Mouse (Mus musculus) ES-E14 (cell line): Measurements from ENCODE around the gene Map10. TPM values are rescaled to one million over a fixed set of nuclear protein-coding genes. Genes with fewer than 3 reads are reported as not detected.

Source experiments
- DNase-seq: peaks from one replicate; pipeline ENCODE4 v3.0.0-alpha.2; 2013; ENCODE audit warnings: low read depth, low spot score
- H3K27ac ChIP-seq: 2 replicates; pipeline ENCODE4 v1.5.1; 2012; ENCODE audit warnings: low read depth, mild to moderate bottlenecking, low read length, moderate library complexity, mixed read lengths; ENCODE audit not compliant: poor library complexity, insufficient read depth, severe bottlenecking
- H3K36me3 ChIP-seq: 2 replicates; pipeline ENCODE4 v1.6.1; 2012; ENCODE audit warnings: mild to moderate bottlenecking, low read length, moderate library complexity, mixed read lengths; ENCODE audit not compliant: control insufficient read depth, poor library complexity, insufficient read depth, severe bottlenecking
- H3K4me1 ChIP-seq, 2 experiments: fragments of 150-350 bp in 1 of 2; sonication (generic) in 1 of 2; 2 replicates each; pipeline ENCODE4 v1.6.1; 2012; ENCODE audit warnings: low read length in 2 of 2, mild to moderate bottlenecking in 1 of 2, mixed read lengths in 1 of 2; ENCODE audit not compliant: control insufficient read depth in 2 of 2, insufficient read depth in 2 of 2, poor library complexity in 1 of 2
- H3K4me3 ChIP-seq, 2 experiments: fragments of 150-350 bp in 1 of 2; sonication (generic) in 1 of 2; 2 replicates each; pipeline ENCODE4 v1.5.1; 2012; ENCODE audit warnings: low read length in 2 of 2, low read depth in 1 of 2, mild to moderate bottlenecking in 1 of 2, mixed read lengths in 1 of 2; ENCODE audit not compliant: insufficient read depth in 1 of 2, poor library complexity in 1 of 2, severe bottlenecking in 1 of 2
- H3K9ac ChIP-seq: 2 replicates; pipeline ENCODE4 v1.6.1; 2012; ENCODE audit warnings: low read depth, mild to moderate bottlenecking, low read length, mixed read lengths; ENCODE audit not compliant: poor library complexity, insufficient read depth, severe bottlenecking
- H3K9me3 ChIP-seq: fragments of 150-350 bp; sonication (generic); 2 replicates; pipeline ENCODE4 v1.6.1; 2012; ENCODE audit warnings: low read depth, mild to moderate bottlenecking, low read length; ENCODE audit not compliant: control insufficient read depth, insufficient read depth
- CHD2 ChIP-seq: IDR thresholded peaks from 2 replicates; pipeline ENCODE4 v1.6.1; 2014; ENCODE audit warnings: mild to moderate bottlenecking, low read depth, low read length, inconsistent platforms
- HCFC1 ChIP-seq: IDR thresholded peaks from 2 replicates; pipeline ENCODE4 v1.6.1; 2012; ENCODE audit warnings: low read length, inconsistent platforms, borderline replicate concordance; ENCODE audit not compliant: insufficient read depth
- MAFK ChIP-seq: IDR thresholded peaks from 2 replicates; pipeline ENCODE4 v1.6.1; 2014; ENCODE audit warnings: mild to moderate bottlenecking, low read depth, low read length, inconsistent platforms; ENCODE audit not compliant: insufficient read depth
- ZC3H11A ChIP-seq: IDR thresholded peaks from 2 replicates; pipeline ENCODE4 v1.6.1; 2012; ENCODE audit warnings: low read depth, mild to moderate bottlenecking, inconsistent platforms, low read length, borderline replicate concordance
- ZNF384 ChIP-seq: IDR thresholded peaks from 2 replicates; pipeline ENCODE4 v1.6.1; 2012; ENCODE audit warnings: low read depth, low read length, inconsistent platforms
- in situ Hi-C, 2 experiments: fragments of 600-800 bp; cut with MboI; formaldehyde crosslinking; loops; one replicate each; pipeline ENCODE4 v1.15.1; 2025; ENCODE audit warnings: low sequenced_read_pairs in 2 of 2, inconsistent platforms in 1 of 2; ENCODE audit not compliant: unreplicated experiment in 2 of 2
- total RNA-seq: library from RNA; depleted of rRNA; stranded (reverse); fragments of 300-350 nt; gene quantifications from 2 replicates; pipeline ENCODE4 v1.2.3, GENCODE M21; 2012

Gene Map10
- total RNA-seq, 1 experiment, result 6.4 TPM

GRCm38 (mm10) chr8:125699391-125700025 lies 29.9 kb downstream of the Map10 start:
- Histone ChIP-seq H3K4me1 (peaks cover 3 to 18% of the 10 kb centered on the region in 2 experiments), H3K27ac (peak overlapping the region; percentile 93), H3K9ac (no peak overlapping the region), H3K4me3 (no peak overlapping the region), H3K9me3 (peaks cover 14% of the 10 kb centered on the region), H3K36me3 (peaks cover 3% of the 10 kb centered on the region; the same call in 1 of the 2 replicates)
- in situ Hi-C loops, result no loop called here
- peak; percentile 60 for DNase-seq
- no peak for TF ChIP-seq ZC3H11A
- no peak for TF ChIP-seq ZNF384
- TF ChIP-seq CHD2, result no peak
- TF ChIP-seq HCFC1, result no peak
- TF ChIP-seq MAFK, result no peak

DNA sequence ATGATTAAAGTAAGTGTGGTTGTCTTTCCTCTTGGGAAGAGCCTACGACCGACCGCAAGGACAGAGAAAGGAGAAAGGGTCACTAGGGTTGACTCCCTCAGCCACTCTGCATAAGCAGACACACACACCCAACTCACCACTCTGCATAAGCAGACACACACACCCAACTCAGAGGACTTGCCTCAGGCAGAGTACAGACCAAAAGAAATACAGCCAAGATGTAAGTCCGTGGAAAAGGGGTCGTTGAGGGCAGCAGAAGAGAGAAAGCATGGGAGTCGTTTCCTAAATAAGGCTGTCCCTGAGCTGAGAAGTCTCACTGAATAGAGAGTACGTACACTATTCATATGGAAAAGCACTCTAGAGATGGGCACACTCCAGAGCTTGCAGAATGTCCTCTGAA lies 30.8 kb downstream of the Map10 start:
- peaks cover 3% of the 10 kb centered on the region; the same call in 1 of the 2 replicates for H3K36me3 ChIP-seq
- H3K9me3 ChIP-seq, result peaks cover 14% of the 10 kb centered on the region
- in situ Hi-C loops, result no loop called here
- peaks cover 3 to 19% of the 10 kb centered on the region in 2 experiments for H3K4me1 ChIP-seq
- TF ChIP-seq MAFK, result no peak
- TF ChIP-seq ZC3H11A, result no peak
- no peak for TF ChIP-seq ZNF384
- TF ChIP-seq HCFC1, result no peak
- no peak for TF ChIP-seq CHD2
- peak; percentile 55 for DNase-seq
- H3K27ac ChIP-seq, result peak overlapping the region; percentile 93
- H3K4me3 ChIP-seq, result 0 out of 4 replicates have a peak overlapping the region, but pooled peaks of 1 of the 2 experiments have one; percentile 10
- no peak overlapping the region for H3K9ac ChIP-seq

DNA sequence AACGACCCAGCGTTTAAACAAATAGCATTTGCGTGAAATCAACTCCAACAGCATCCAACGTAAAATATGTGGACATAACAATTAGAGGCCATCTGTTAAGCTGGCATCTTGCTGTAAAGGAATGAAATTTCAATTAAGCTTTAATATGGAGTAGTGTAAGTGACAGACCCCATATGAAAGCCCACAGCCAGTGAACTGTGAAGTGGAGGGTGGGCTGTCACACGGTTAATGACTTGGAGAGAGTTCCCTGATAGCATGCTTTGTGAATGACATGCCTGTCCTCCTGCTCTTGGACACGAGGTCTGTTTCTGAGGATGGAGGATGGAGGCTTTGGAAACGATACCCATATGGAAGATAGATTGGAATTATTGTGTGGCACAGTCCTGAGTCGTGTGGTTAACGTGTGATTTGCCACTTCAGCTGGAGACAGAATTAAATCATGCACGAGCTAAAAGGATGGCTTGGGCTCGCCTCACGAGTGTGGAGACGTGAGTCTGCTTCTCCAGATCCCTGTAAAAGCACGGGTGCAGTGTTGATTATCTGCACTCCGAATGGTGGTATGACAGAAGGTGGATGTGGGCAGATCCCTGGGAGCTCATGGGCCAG lies 33.4 kb downstream of the Map10 start:
- no peak for TF ChIP-seq CHD2
- TF ChIP-seq ZNF384, result no peak
- TF ChIP-seq ZC3H11A, result no peak
- TF ChIP-seq MAFK, result no peak
- no peak for TF ChIP-seq HCFC1
- Histone ChIP-seq H3K4me3 (no peak overlapping the region), H3K36me3 (no peaks in the 10 kb centered on the region), H3K27ac (no peak overlapping the region), H3K4me1 (peaks cover 3 to 19% of the 10 kb centered on the region in 2 experiments), H3K9me3 (peaks cover 2% of the 10 kb centered on the region; the same call in 1 of the 2 replicates), H3K9ac (no peak overlapping the region)
- in situ Hi-C loops, result no loop called here
- DNase-seq, result no peak

- H3K36me3 ChIP-seq, result no peaks in the 10 kb centered on the region
- no peak overlapping the region for H3K27ac ChIP-seq
- no peak for DNase-seq
- peak overlapping the region; percentile 37 to 46 for H3K4me3 ChIP-seq
- no peak for TF ChIP-seq HCFC1
- no peak for TF ChIP-seq CHD2
- no peak for TF ChIP-seq MAFK
- TF ChIP-seq ZNF384, result no peak
- no peak for TF ChIP-seq ZC3H11A
- in situ Hi-C loops, result no loop called here
- peak overlapping the region; percentile 48; the same call in 1 of the 2 replicates for H3K9ac ChIP-seq
- no peaks in the 10 kb centered on the region for H3K9me3 ChIP-seq
- H3K4me1 ChIP-seq, result peaks cover 3 to 17% of the 10 kb centered on the region in 2 experiments
Measured at GRCm38 (mm10) chr8:125704434-125704833, 34.8 kb downstream of the Map10 start.
